Mouse (Mus musculus) MEL (cell line): ENCODE data around the gene Pold3. TPM values are rescaled to one million over a fixed set of nuclear protein-coding genes. Genes with fewer than 3 reads are reported as not detected.

Experiments used
- DNase-seq: peaks from one replicate; pipeline ENCODE4 v3.0.0; 2011; ENCODE audit warnings: low read depth, low spot score
- H3K27ac ChIP-seq: 2 replicates; pipeline ENCODE4 v1.5.1; 2012; ENCODE audit warnings: low read depth, mild to moderate bottlenecking, control low read depth, low read length, moderate library complexity; ENCODE audit not compliant: control insufficient read depth
- H3K27me3 ChIP-seq, 2 experiments: fragments of 150-350 bp in 1 of 2; sonication (generic) in 1 of 2; 2 replicates each; pipeline ENCODE4 v1.6.1; 2012; ENCODE audit warnings: low read length in 2 of 2, mild to moderate bottlenecking in 2 of 2, improper control_type of control experiment in 1 of 2, moderate library complexity in 1 of 2; ENCODE audit not compliant: insufficient read depth in 2 of 2, control insufficient read depth in 1 of 2
- H3K36me3 ChIP-seq, 2 experiments: 2 replicates each; pipeline ENCODE4 v1.6.1; 2012 to 2014; ENCODE audit warnings: low read length in 2 of 2, improper control_type of control experiment in 1 of 2, inconsistent platforms in 1 of 2, mild to moderate bottlenecking in 1 of 2; ENCODE audit not compliant: insufficient read depth in 2 of 2, control insufficient read depth in 1 of 2
- H3K4me1 ChIP-seq, 2 experiments: fragments of 150-350 bp in 1 of 2; sonication (generic) in 1 of 2; 2 replicates each; pipeline ENCODE4 v1.6.1; 2012; ENCODE audit warnings: low read length in 2 of 2, improper control_type of control experiment in 1 of 2, mild to moderate bottlenecking in 1 of 2; ENCODE audit not compliant: insufficient read depth in 2 of 2, control insufficient read depth in 1 of 2
- H3K4me3 ChIP-seq, 2 experiments: fragments of 150-350 bp in 1 of 2; sonication (generic) in 1 of 2; 2 replicates each; pipeline ENCODE4 v1.5.1; 2012; ENCODE audit warnings: low read depth in 2 of 2, low read length in 2 of 2, mild to moderate bottlenecking in 2 of 2, moderate library complexity in 2 of 2, control low read depth in 1 of 2, improper control_type of control experiment in 1 of 2; ENCODE audit not compliant: control insufficient read depth in 1 of 2, insufficient read depth in 1 of 2
- H3K79me2 ChIP-seq: 2 replicates; pipeline ENCODE4 v1.6.1; 2012; ENCODE audit warnings: mild to moderate bottlenecking, low read length, moderate library complexity; ENCODE audit not compliant: control insufficient read depth, poor library complexity, insufficient read depth
- H3K9ac ChIP-seq: 2 replicates; pipeline ENCODE4 v1.6.1; 2012; ENCODE audit warnings: low read depth, mild to moderate bottlenecking, control low read depth, low read length, moderate library complexity; ENCODE audit not compliant: control insufficient read depth, poor library complexity, severe bottlenecking
- H3K9me3 ChIP-seq: fragments of 150-350 bp; sonication (generic); replicated peaks from 2 replicates; pipeline ENCODE4 v1.6.1; 2012; ENCODE audit warnings: mild to moderate bottlenecking, low read length, improper control_type of control experiment, moderate library complexity; ENCODE audit not compliant: insufficient read depth
- BHLHE40 ChIP-seq: IDR thresholded peaks from 2 replicates; pipeline ENCODE4 v1.6.1; 2012; ENCODE audit warnings: low read depth, mild to moderate bottlenecking, inconsistent platforms, low read length, improper control_type of control experiment, borderline replicate concordance
- CHD2 ChIP-seq: IDR thresholded peaks from 2 replicates; pipeline ENCODE4 v1.6.1; 2011; ENCODE audit warnings: low read length, improper control_type of control experiment
- CTCF ChIP-seq, 3 experiments: IDR thresholded peaks in 2 of 3; conservative IDR thresholded peaks in 1 of 3; 2 replicates each; pipeline ENCODE4 v1.5.1; 2011 to 2012; ENCODE audit warnings: low read length in 3 of 3, low read depth in 2 of 3, mild to moderate bottlenecking in 2 of 3, improper control_type of control experiment in 1 of 3, inconsistent platforms in 1 of 3, mixed read lengths in 1 of 3, moderate library complexity in 1 of 3; ENCODE audit not compliant: control insufficient read depth in 1 of 3, insufficient read depth in 1 of 3, poor library complexity in 1 of 3, severe bottlenecking in 1 of 3
- ELF1 ChIP-seq: IDR thresholded peaks from 2 replicates; pipeline ENCODE4 v1.6.1; 2014; ENCODE audit warnings: low read depth, mild to moderate bottlenecking, inconsistent platforms, low read length, improper control_type of control experiment, moderate library complexity
- EP300 ChIP-seq, 2 experiments: IDR thresholded peaks; 2 replicates each; pipeline ENCODE4 v1.6.1; 2011; ENCODE audit warnings: improper control_type of control experiment in 2 of 2, low read length in 2 of 2, low read depth in 1 of 2, mild to moderate bottlenecking in 1 of 2
- HCFC1 ChIP-seq: IDR thresholded peaks from 2 replicates; pipeline ENCODE4 v1.6.1; 2012; ENCODE audit warnings: low read depth, mild to moderate bottlenecking, inconsistent platforms, low read length, improper control_type of control experiment, moderate library complexity
- JUND ChIP-seq: IDR thresholded peaks from 2 replicates; pipeline ENCODE4 v1.6.1; 2011; ENCODE audit warnings: low read depth, mild to moderate bottlenecking, improper control_type of control experiment, low read length
- KAT2A ChIP-seq: conservative IDR thresholded peaks from 2 replicates; pipeline ENCODE4 v1.6.1; 2012; ENCODE audit warnings: low read depth, low read length, improper control_type of control experiment, inconsistent platforms
- MYB ChIP-seq: IDR thresholded peaks from 2 replicates; pipeline ENCODE4 v1.6.1; 2011; ENCODE audit warnings: mild to moderate bottlenecking, low read depth, low read length, improper control_type of control experiment
- MYC ChIP-seq: IDR thresholded peaks from 2 replicates; pipeline ENCODE4 v1.6.1; 2011; ENCODE audit warnings: low read depth, mild to moderate bottlenecking, low read length, improper control_type of control experiment, moderate library complexity
- NELFE ChIP-seq: IDR thresholded peaks from 2 replicates; pipeline ENCODE4 v1.6.1; 2011; ENCODE audit warnings: low read depth, low read length, improper control_type of control experiment
- NRF1 ChIP-seq: IDR thresholded peaks from 2 replicates; pipeline ENCODE4 v1.6.1; 2014; ENCODE audit warnings: low read depth, mild to moderate bottlenecking, inconsistent platforms, low read length, improper control_type of control experiment, moderate library complexity; ENCODE audit not compliant: poor library complexity, insufficient read depth, severe bottlenecking
- POLR2A ChIP-seq, 2 experiments: IDR thresholded peaks; 2 replicates each; pipeline ENCODE4 v1.6.1; 2011 to 2012; ENCODE audit warnings: low read length in 2 of 2, mild to moderate bottlenecking in 2 of 2, control low read depth in 1 of 2, improper control_type of control experiment in 1 of 2, low read depth in 1 of 2, moderate library complexity in 1 of 2; ENCODE audit not compliant: control insufficient read depth in 1 of 2, insufficient read depth in 1 of 2, poor library complexity in 1 of 2
- POLR2AphosphoS2 ChIP-seq: IDR thresholded peaks from 2 replicates; pipeline ENCODE4 v1.6.1; 2011; ENCODE audit warnings: low read length, improper control_type of control experiment
- RAD21 ChIP-seq: IDR thresholded peaks from 2 replicates; pipeline ENCODE4 v1.6.1; 2011; ENCODE audit warnings: mild to moderate bottlenecking, low read depth, low read length, improper control_type of control experiment
- RCOR1 ChIP-seq: IDR thresholded peaks from 2 replicates; pipeline ENCODE4 v1.6.1; 2012; ENCODE audit warnings: low read depth, mild to moderate bottlenecking, inconsistent platforms, low read length, improper control_type of control experiment
- TAL1 ChIP-seq: IDR thresholded peaks from 2 replicates; pipeline ENCODE4 v1.6.1; 2012; ENCODE audit warnings: mild to moderate bottlenecking, inconsistent platforms, low read length, moderate library complexity, mixed read lengths
- UBTF ChIP-seq: IDR thresholded peaks from 2 replicates; pipeline ENCODE4 v1.6.1; 2012; ENCODE audit warnings: low read depth, mild to moderate bottlenecking, inconsistent platforms, low read length, improper control_type of control experiment, moderate library complexity, borderline replicate concordance; ENCODE audit not compliant: insufficient read depth
- USF1 ChIP-seq: IDR thresholded peaks from 2 replicates; pipeline ENCODE4 v1.6.1; 2014; ENCODE audit warnings: low read depth, mild to moderate bottlenecking, inconsistent platforms, low read length, improper control_type of control experiment, moderate library complexity
- polyA plus RNA-seq, 2 experiments: library from polyadenylated mRNA; stranded (reverse) in 1 of 2; unstranded in 1 of 2; fragments of >175 nt in 1 of 2; fragments of >200 nt in 1 of 2; gene quantifications; 2 replicates each; pipeline versions ENCODE4 v1.2.1 to v1.2.4; 2012; ENCODE audit warnings: low replicate concordance in 2 of 2, low read depth in 1 of 2; ENCODE audit not compliant: insufficient read length in 2 of 2, insufficient read depth in 1 of 2, missing spikeins in 1 of 2
- total RNA-seq: library from RNA; depleted of rRNA; stranded (reverse); fragments of 300-350 nt; gene quantifications from 2 replicates; pipeline ENCODE4 v1.2.3, GENCODE M21; 2012

Gene Pold3
- total and polyA plus RNA-seq, 3 experiments, result 67.6 to 98.1 TPM; not detected in 1

GRCm38 (mm10) chr7:100128262-100129041, 7.1 kb upstream of the Pold3 start:
- Histone ChIP-seq H3K9ac (no peak overlapping the region), H3K9me3 (no peaks in the 10 kb centered on the region), H3K4me1 (0 out of 4 replicates have a peak, but pooled peaks cover 0 to 10% of the 10 kb centered on the region in 2 experiments), H3K36me3 (peaks cover 0 to 4% of the 10 kb centered on the region in 2 experiments; a peak in 1 of 4 replicates), H3K79me2 (no peaks in the 10 kb centered on the region), H3K27me3 (peaks cover 0 to 3% of the 10 kb centered on the region in 2 experiments; a peak in 2 of 4 replicates), H3K4me3 (no peak overlapping the region), H3K27ac (no peak overlapping the region)
- no peak for DNase-seq
- no peak for TF ChIP-seq BHLHE40

GRCm38 (mm10) chr7:100126514-100126913, 5.1 kb upstream of the Pold3 start:
- Histone ChIP-seq H3K27me3 (peaks cover 0 to 3% of the 10 kb centered on the region in 2 experiments; a peak in 2 of 4 replicates), H3K9me3 (no peaks in the 10 kb centered on the region), H3K4me1 (0 out of 4 replicates have a peak, but pooled peaks cover 0 to 10% of the 10 kb centered on the region in 2 experiments), H3K9ac (no peak overlapping the region), H3K4me3 (no peak overlapping the region), H3K27ac (no peak overlapping the region), H3K79me2 (no peaks in the 10 kb centered on the region), H3K36me3 (peaks cover 0 to 15% of the 10 kb centered on the region in 2 experiments; a peak in 2 of 4 replicates)
- TF ChIP-seq CTCF (IDR thresholded peaks at IDR 0.05 in 2 of 3, conservative IDR thresholded peaks at IDR 0.05 in 1 of 3; ENCODE audit: control insufficient read depth in 1 of 3, insufficient read depth in 1 of 3, low read depth in 2 of 3, low read length in 3 of 3, poor library complexity in 1 of 3, severe bottlenecking in 1 of 3), result no peak
- TF ChIP-seq KAT2A, result no peak
- no peak for TF ChIP-seq MYC
- no peak for TF ChIP-seq USF1
- TF ChIP-seq POLR2AphosphoS2, result no peak
- no peak for TF ChIP-seq POLR2A (IDR thresholded peaks at IDR 0.05; ENCODE audit: control insufficient read depth in 1 of 2, insufficient read depth in 1 of 2, low read depth in 1 of 2, low read length in 2 of 2, poor library complexity in 1 of 2)
- TF ChIP-seq HCFC1, result no peak
- TF ChIP-seq CHD2, result no peak
- TF ChIP-seq RCOR1, result no peak
- no peak for TF ChIP-seq EP300 (IDR thresholded peaks at IDR 0.05; ENCODE audit: low read depth in 1 of 2, low read length in 2 of 2)
- DNase-seq, result no peak

- DNase-seq, result no peak
- peaks cover 0 to 3% of the 10 kb centered on the region in 2 experiments; a peak in 2 of 4 replicates for H3K27me3 ChIP-seq
- TF ChIP-seq MYB (no peak), UBTF (no peak), POLR2A (IDR thresholded peaks at IDR 0.05; ENCODE audit: control insufficient read depth in 1 of 2, insufficient read depth in 1 of 2, low read depth in 1 of 2, low read length in 2 of 2, poor library complexity in 1 of 2) (no peak), NRF1 (no peak), RCOR1 (no peak), JUND (no peak), TAL1 (no peak), RAD21 (no peak), ELF1 (no peak), HCFC1 (no peak), NELFE (no peak)
- H3K4me1 ChIP-seq, result peaks cover 0 to 10% of the 10 kb centered on the region in 2 experiments; a peak in 2 of 4 replicates
- H3K27ac ChIP-seq, result no peak overlapping the region
- H3K9ac ChIP-seq, result no peak overlapping the region
- peaks cover 0 to 17% of the 10 kb centered on the region in 2 experiments; a peak in 2 of 4 replicates for H3K36me3 ChIP-seq
- H3K79me2 ChIP-seq, result peaks cover 9% of the 10 kb centered on the region
- no peak overlapping the region for H3K4me3 ChIP-seq
- no peaks in the 10 kb centered on the region for H3K9me3 ChIP-seq
Measured at GRCm38 (mm10) chr7:100125166-100125565, 3.8 kb upstream of the Pold3 start.
